Mouse (Mus musculus): ENCODE measurements around the gene Tns3.

GRCm38 (mm10) chr11:8660951-8661350, 3.4 kb downstream of the Tns3 start:
- TF ChIP-seq CTCF (IDR thresholded peaks at IDR 0.05; ENCODE audit: control insufficient read depth, insufficient read depth, insufficient read length) (no peak), CEBPB (IDR thresholded peaks at IDR 0.05; ENCODE audit: low read depth) (no peak), MYOG (IDR thresholded peaks at IDR 0.05; ENCODE audit: control insufficient read depth, extremely low read depth, insufficient read length) (no peak), MYOD1 (IDR thresholded peaks at IDR 0.05; ENCODE audit: control insufficient read depth, insufficient read length, low read depth) (no peak), USF1 (IDR thresholded peaks at IDR 0.05; ENCODE audit: low read depth) (no peak), MAX (IDR thresholded peaks at IDR 0.05) (no peak)

All from C2C12 (cell line).